Mouse (Mus musculus) C2C12 (cell line): ENCODE results near the gene Csmd2.

ENCODE experiments used
- CEBPB ChIP-seq: IDR thresholded peaks from one replicate; pipeline ENCODE4 v1.6.1; 2011; ENCODE audit warnings: low read depth, mild to moderate bottlenecking, control low read depth, moderate library complexity
- CTCF ChIP-seq: IDR thresholded peaks from one replicate; pipeline ENCODE4 v1.5.1; 2011; ENCODE audit not compliant: control insufficient read depth, insufficient read depth, insufficient read length
- FOSL1 ChIP-seq: IDR thresholded peaks from one replicate; pipeline ENCODE4 v1.8.0; 2011; ENCODE audit warnings: mild to moderate bottlenecking, low read length; ENCODE audit not compliant: poor library complexity, insufficient read depth, severe bottlenecking
- MYOD1 ChIP-seq: IDR thresholded peaks from one replicate; pipeline ENCODE4 v1.6.1; 2011; ENCODE audit warnings: low read depth; ENCODE audit not compliant: control insufficient read depth, insufficient read length
- MYOG ChIP-seq: IDR thresholded peaks from one replicate; pipeline ENCODE4 v1.6.1; 2011; ENCODE audit not compliant: control insufficient read depth, insufficient read length; ENCODE audit errors: extremely low read depth
- USF1 ChIP-seq: IDR thresholded peaks from one replicate; pipeline ENCODE4 v1.6.1; 2011; ENCODE audit warnings: low read depth, mild to moderate bottlenecking, control low read depth, moderate library complexity

DNA sequence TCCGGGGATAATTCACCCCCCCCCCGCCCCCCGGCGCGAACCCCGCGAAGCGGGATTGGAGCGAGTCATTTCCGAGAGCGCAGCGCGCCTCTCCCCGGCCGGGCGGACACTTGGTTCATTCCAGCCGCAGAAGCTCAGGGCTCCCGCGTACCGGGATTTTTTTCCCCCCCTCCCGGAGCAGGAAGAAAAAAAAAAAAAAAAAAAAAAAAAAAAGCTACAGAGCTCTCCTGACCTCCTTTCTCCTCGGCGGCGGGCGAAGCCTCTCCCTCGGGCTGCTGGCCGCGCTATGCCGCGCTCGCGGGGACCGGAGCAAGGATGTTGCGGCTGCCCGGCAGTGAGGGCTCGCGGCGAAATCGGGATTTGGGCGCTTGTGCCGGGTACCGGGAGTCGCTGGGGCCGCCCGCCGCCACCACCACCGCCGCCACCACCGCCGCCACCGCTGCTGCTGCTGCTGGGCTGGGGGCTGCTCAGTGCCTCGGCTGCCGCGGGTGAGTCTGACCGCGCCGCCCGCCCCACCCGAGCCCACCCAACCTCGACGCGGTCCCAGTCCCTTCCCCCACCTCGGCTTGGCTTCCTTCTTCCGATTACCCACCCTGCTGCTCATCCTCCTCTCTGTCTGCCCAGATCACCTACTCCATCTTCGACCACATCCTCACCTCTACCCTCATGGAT, at the start of gene Csmd2:
- TF ChIP-seq FOSL1, result no peak
- no peak for TF ChIP-seq CTCF
- no peak for TF ChIP-seq MYOG
- TF ChIP-seq USF1, result no peak
- TF ChIP-seq MYOD1, result no peak
- TF ChIP-seq CEBPB, result no peak
